Mouse (Mus musculus) liver, embryonic 14.5 days (tissue): ENCODE data around the gene Dpm1.

Experiments
- CTCF ChIP-seq: IDR thresholded peaks from 2 replicates; pipeline ENCODE4 v1.5.1; 2016; ENCODE audit warnings: antibody characterized with exemption, low read depth, control low read depth
- EP300 ChIP-seq: IDR thresholded peaks from 2 replicates; pipeline ENCODE4 v1.6.1; 2016; ENCODE audit warnings: antibody characterized with exemption, low read depth

- no peak for TF ChIP-seq EP300
- TF ChIP-seq CTCF: no peak
These were observed 43.0 kb upstream of the Dpm1 start for GRCm38 (mm10) chr2:168273387-168273786.
